ENCODE assay signal across 9 mouse cellular contexts in the genomic region with DNA sequence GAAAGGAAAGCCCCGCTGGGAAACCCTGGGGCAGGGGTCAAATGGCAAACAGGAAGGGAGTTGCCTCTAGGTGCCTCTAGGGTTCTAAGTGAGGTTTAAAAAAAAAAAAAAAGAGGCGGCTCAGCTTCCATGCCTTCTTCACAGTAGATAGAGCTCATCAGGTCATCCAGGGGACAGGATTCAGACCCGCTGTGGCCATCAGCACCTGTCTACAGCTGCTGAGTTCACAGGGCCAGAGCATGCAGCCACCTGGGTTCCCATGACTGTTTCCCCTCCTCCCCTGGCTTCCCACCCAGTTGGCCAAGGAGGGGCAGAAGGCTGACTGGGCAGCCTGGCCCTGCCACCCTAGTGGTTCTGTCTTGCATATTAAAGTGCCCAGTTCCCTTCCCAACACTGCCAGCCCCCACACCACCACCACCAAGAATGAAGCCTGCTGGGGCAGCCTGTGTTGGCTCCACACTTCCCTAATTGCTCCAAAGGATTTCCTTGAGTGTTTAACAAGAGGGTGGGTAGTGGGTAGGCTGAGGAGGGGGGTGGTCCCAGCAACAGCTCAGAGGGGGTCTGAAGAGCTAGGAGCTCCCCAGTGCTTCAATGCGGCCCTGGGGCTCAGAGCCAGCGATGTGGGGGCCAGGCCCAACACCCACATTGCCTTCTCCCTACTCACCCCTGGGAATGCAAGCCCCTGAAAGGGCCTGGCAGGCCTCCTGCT. TPM values are rescaled to one million over a fixed set of nuclear protein-coding genes. Genes with fewer than 3 reads are reported as not detected.
A peak's percentile ranks its signal among the peaks of the same experiment; 100 is the strongest.
DNase-seq lines count a peak whose midpoint lies in the region; ATAC-seq lines count a peak whose summit lies in the region.
"Had no signal": no experiment of that assay in that cellular context is flagged by ENCODE, and none has a peak within 500 bp of the region (broad histone marks: within the 10 kb centered on the region; RNA-seq: fewer than 3 reads in every experiment).

No protein-coding gene starts in this region.

- intact Hi-C loops in heart, postnatal 36 days (cut with DNase I): no loop called here

- H3K4me2 ChIP-seq in heart, embryonic 16.5 days (ENCODE audit: low read depth, low read length): no peak overlapping the region

- H3K27ac ChIP-seq in heart, embryonic 16.5 days (ENCODE audit: low read length): peak overlapping the region; percentile 72

- ATAC-seq in heart, embryonic 16.5 days (replicated peaks; ENCODE audit: extremely low read depth, insufficient read depth, low FRiP score): no peak
- no peak for ATAC-seq in inflammation-experienced regulatory T-cells, adult 6 months

- 57% methylated on average over 5 of the region's 5 CpGs for WGBS in heart, embryonic 16.5 days

- DNase-seq in heart, postnatal 36 days: no peak
- peak; percentile 37 for DNase-seq in CD4-positive, CD25-positive, alpha-beta regulatory T cell, adult 2 months (ENCODE audit: low read depth, low spot score)
- DNase-seq in T-cell, adult 2 months (ENCODE audit: low spot score): peak; percentile 28
- peak; percentile 42 for DNase-seq in layer of hippocampus, adult 9-11 months
- no peak for DNase-seq in thymus, postnatal 10 days (ENCODE audit: low spot score in 2 of 2)
- DNase-seq in adrenal gland, adult 8-10 months: no peak
- DNase-seq: cerebellum, postnatal 14 days had no signal

- H3K9me3 ChIP-seq in heart, embryonic 16.5 days (replicated peaks; ENCODE audit: control insufficient read depth, low read length): no peaks in the 10 kb centered on the region

- no peaks in the 10 kb centered on the region for H3K36me3 ChIP-seq in heart, embryonic 16.5 days (ENCODE audit: control insufficient read depth, insufficient read depth)

- H3K4me1 ChIP-seq in heart, embryonic 16.5 days (ENCODE audit: control insufficient read depth, insufficient read depth, low read length): peaks cover 73% of the 10 kb centered on the region

- H3K27me3 ChIP-seq in heart, embryonic 16.5 days (ENCODE audit: control insufficient read depth, insufficient read depth, low read length): no peaks in the 10 kb centered on the region

- peak overlapping the region; percentile 7; the same call in 1 of the 2 replicates for H3K9ac ChIP-seq in heart, embryonic 16.5 days (ENCODE audit: low read length)

- H3K4me3 ChIP-seq in heart, embryonic 16.5 days (ENCODE audit: low read length): no peak overlapping the region

RNA-seq across cellular contexts. Expression of a gene that starts 38.2 kb away (rescaled TPM):
- 8.2 and 10.7 TPM in 2 replicates for polyA plus RNA-seq in heart, embryonic 16.5 days (2015; fragmentation: Nextera tagmentation; extraction: Ambion mirVana)
- 10 to 100 TPM; 10.5 to 11.4 TPM for total RNA-seq in heart, postnatal 36 days (2021)
- 10 to 100 TPM in 3 of 4 experiments, 1 to 10 TPM in 1; 7.9 to 18.3 (median 12.5) TPM for total RNA-seq in adrenal gland, adult 8-10 months (2022)
- polyA plus RNA-seq in inflammation-experienced regulatory T-cells, adult 6 months (2017; shearing (Covaris generic)): 1 to 10 TPM in 2 of 3 experiments, not detected in 1; 2.9 to 3.9 TPM

Comparison
In these comparisons a context has a peak if more than half of its experiments do, and no peak if none do; other contexts are left out.
1. DNase-seq: peak in CD4-positive, CD25-positive, alpha-beta regulatory T cell, adult 2 months (single experiment), T-cell, adult 2 months (single experiment) and layer of hippocampus, adult 9-11 months (single experiment); none in heart, postnatal 36 days (0 of 2), thymus, postnatal 10 days (0 of 2) and adrenal gland, adult 8-10 months (single experiment).